Mouse (Mus musculus) heart, postnatal 0 days (tissue): ENCODE results near the gene Grid2.

Experiments used
- CTCF ChIP-seq: IDR thresholded peaks from 2 replicates; pipeline ENCODE4 v1.5.1; 2016; ENCODE audit warnings: antibody characterized with exemption, control low read depth, low read depth
- EP300 ChIP-seq: IDR thresholded peaks from 2 replicates; pipeline ENCODE4 v1.6.1; 2016; ENCODE audit warnings: antibody characterized with exemption, low read depth

DNA sequence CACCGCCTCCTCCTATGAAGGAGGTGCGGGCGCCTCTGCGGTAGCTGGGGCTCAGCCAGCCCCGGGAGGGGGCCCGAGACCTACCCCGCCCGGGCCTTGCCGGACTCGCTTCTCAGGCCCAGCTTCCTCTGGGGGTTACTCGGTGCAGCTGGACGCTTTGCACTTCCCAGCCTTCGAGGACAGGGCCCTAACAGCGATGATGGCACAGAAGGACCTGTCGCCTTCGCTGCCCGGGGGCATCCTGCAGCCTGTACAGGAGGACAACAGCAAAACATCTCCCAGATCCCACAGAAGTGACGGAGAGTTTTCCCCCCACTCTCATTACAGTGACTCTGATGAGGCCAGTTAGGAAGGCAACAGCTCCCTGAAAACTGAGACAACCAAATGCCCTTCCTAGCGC lies 1474.4 kb downstream of the Grid2 start:
- TF ChIP-seq CTCF (no peak), EP300 (no peak)
